Mouse (Mus musculus) natural killer cell, adult 2 months (primary cell): ENCODE results near the gene Eif5a.
A peak's percentile ranks its signal among the peaks of the same experiment; 100 is the strongest.
"Not testable (repeated sequence)": the region's sequence is repeated elsewhere in the genome, so short reads cannot be mapped to it uniquely, and the experiment has no call there.

Experiments used
- DNase-seq, 2 experiments: peaks; one replicate each; pipeline ENCODE4 v3.0.0; 2022; ENCODE audit warnings: low spot score in 2 of 2

Eif5a gene

GRCm38 (mm10) chr11:69922012-69922756 lies 426 bp upstream of the Eif5a start:
- DNase-seq, result no peak

- DNase-seq, result no peak
These were observed 1.3 kb downstream of the Eif5a start for GRCm38 (mm10) chr11:69920266-69921031.

GRCm38 (mm10) chr11:69919661-69920265 lies 2.0 kb downstream of the Eif5a start:
- peak; percentile 87 to 88 for DNase-seq

GRCm38 (mm10) chr11:69919053-69919452 lies 2.7 kb downstream of the Eif5a start:
- no peak for DNase-seq

- no peak for DNase-seq
These were observed 3.6 kb downstream of the Eif5a start for GRCm38 (mm10) chr11:69918118-69918517.

GRCm38 (mm10) chr11:69917379-69917948 lies 4.3 kb downstream of the Eif5a start:
- DNase-seq, result no peak

- not testable (repeated sequence) for DNase-seq
These were observed 4.9 kb downstream of the Eif5a start for GRCm38 (mm10) chr11:69916652-69917378.

GRCm38 (mm10) chr11:69915667-69916627 lies 5.8 kb downstream of the Eif5a start:
- no peak for DNase-seq

GRCm38 (mm10) chr11:69914917-69915430 lies 6.8 kb downstream of the Eif5a start:
- DNase-seq, result no peak

- DNase-seq, result no peak
These were observed 7.4 kb downstream of the Eif5a start for GRCm38 (mm10) chr11:69914372-69914764.

- DNase-seq, result peak; percentile 85 to 88
These were observed 8.0 kb downstream of the Eif5a start, which contains the start of gene Gps2 for GRCm38 (mm10) chr11:69913554-69914371. Gps2 (plus strand) TSS chr11:69913888.

- no peak for DNase-seq
These were observed 8.8 kb downstream of the Eif5a start for GRCm38 (mm10) chr11:69912716-69913530.

GRCm38 (mm10) chr11:69911701-69912100 lies 10.1 kb downstream of the Eif5a start:
- DNase-seq, result no peak

- DNase-seq, result no peak
These were observed 10.8 kb downstream of the Eif5a start for GRCm38 (mm10) chr11:69910781-69911560.

- DNase-seq, result no peak
These were observed 11.6 kb downstream of the Eif5a start for GRCm38 (mm10) chr11:69910177-69910576.

GRCm38 (mm10) chr11:69909174-69909573 lies 12.6 kb downstream of the Eif5a start:
- no peak for DNase-seq

- DNase-seq, result no peak
These were observed 13.1 kb downstream of the Eif5a start for GRCm38 (mm10) chr11:69908645-69909044.

- no peak for DNase-seq
These were observed 17.4 kb downstream of the Eif5a start for GRCm38 (mm10) chr11:69904311-69904710.
